Mouse (Mus musculus) granulocyte monocyte progenitor cell, adult 5-6 weeks (primary cell): ENCODE data around the gene Pola1. TPM values are rescaled to one million over a fixed set of nuclear protein-coding genes. Genes with fewer than 3 reads are reported as not detected.

Source experiments
- ATAC-seq: replicated peaks from 2 replicates; pipeline ENCODE4 v1.8.0; 2016; ENCODE audit warnings: mild to moderate bottlenecking, moderate TSS enrichment, inconsistent platforms; ENCODE audit not compliant: poor library complexity, severe bottlenecking
- total RNA-seq, 2 experiments: library from RNA; stranded (forward) in 1 of 2; stranded (reverse) in 1 of 2; fragments of 200-712, 200-1000 nt in 1 of 2; fragments of >200 nt in 1 of 2; fragmentation: Nextera tagmentation in 1 of 2; gene quantifications; 2 replicates each; pipeline ENCODE4 v1.2.3; 2014 to 2017

Pola1 gene
- total RNA-seq (2014; fragmentation: Nextera tagmentation) (57.5 and 61.6 TPM in 2 replicates), total RNA-seq (2017) (128 and 151 TPM in 2 replicates)

GRCm38 (mm10) chrX:93631657-93632449 lies at the start of gene Pola1:
Pola1 (minus strand) TSS chrX:93632155.
- ATAC-seq: peak; percentile 99

GRCm38 (mm10) chrX:93676228-93676627 lies 44.3 kb upstream of the Pola1 start:
- no peak for ATAC-seq

GRCm38 (mm10) chrX:93674836-93675795 lies 43.2 kb upstream of the Pola1 start:
- ATAC-seq: peak; percentile 100

DNA sequence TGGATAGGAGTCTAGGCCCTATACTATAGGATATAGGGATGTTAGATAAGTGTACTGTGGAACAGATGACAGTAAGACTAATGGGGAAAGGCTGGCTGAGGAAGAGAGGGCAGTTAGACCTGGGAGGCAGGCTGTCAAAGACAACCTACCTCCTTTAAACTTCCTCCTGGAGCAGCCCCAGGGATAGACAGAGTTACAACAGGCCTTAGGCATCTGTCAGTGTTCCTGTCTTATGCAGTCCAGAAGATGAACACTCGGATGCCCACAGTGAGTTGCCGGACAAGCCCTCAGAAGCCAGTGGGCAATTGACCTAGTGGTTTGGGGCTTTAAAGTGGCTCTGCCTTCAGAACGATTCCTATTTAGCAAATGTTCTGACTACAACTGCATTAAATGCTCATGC lies 42.5 kb upstream of the Pola1 start:
- ATAC-seq: peak; percentile 21; the same call in 1 of the 2 replicates

GRCm38 (mm10) chrX:93664787-93665186 lies 32.8 kb upstream of the Pola1 start:
- ATAC-seq: no peak

- ATAC-seq: no peak
Measured at GRCm38 (mm10) chrX:93663919-93664586, 32.1 kb upstream of the Pola1 start.

DNA sequence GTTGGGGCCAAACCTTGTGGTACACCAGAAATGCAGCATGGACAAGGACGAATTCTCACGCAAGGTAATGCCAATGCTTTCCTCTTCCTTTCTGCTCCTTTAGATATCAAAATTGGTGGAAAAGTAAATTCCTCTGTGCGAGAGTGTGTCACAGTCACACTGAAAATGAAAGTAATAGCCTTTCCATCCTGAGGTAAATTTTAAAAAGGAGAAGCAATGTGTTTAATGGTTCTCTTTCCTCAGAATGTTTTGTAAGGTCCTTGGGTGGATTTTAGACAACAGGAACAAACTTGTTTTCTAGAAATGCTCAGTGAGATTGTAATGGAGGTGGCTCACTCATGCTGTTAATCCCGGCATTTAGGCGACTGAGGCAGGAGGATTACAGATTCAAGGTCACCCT lies 23.2 kb upstream of the Pola1 start:
- peak; percentile 71 for ATAC-seq

- peak; percentile 37; the same call in 1 of the 2 replicates for ATAC-seq
Measured at GRCm38 (mm10) chrX:93654218-93655002, 22.5 kb upstream of the Pola1 start, which contains the start of gene Pcyt1b. Pcyt1b (plus strand) TSS chrX:93654863.

- no peak for ATAC-seq
Measured at GRCm38 (mm10) chrX:93650738-93651137, 18.8 kb upstream of the Pola1 start.

GRCm38 (mm10) chrX:93644022-93644421 lies 12.1 kb upstream of the Pola1 start:
- peak; percentile 61; the same call in 1 of the 2 replicates for ATAC-seq

DNA sequence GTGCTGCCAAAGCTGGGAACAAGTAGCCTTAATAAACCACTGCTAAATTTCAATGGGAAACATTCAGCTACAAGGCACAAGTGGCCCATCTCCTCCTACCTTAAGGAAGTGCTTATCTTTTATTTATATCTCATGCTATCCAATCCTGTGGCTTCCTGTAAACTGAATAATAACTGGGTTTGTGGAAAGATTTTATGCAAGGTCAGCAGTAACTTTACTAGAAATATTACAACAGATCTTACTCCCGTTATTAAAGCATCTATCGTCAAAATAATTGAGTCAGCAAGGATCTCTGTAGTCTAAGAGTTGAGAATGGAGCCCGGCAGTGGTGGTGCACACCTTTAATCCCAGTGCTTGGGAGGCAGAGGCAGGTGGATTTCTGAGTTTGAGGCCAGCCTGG lies 11.6 kb upstream of the Pola1 start:
- no peak for ATAC-seq

DNA sequence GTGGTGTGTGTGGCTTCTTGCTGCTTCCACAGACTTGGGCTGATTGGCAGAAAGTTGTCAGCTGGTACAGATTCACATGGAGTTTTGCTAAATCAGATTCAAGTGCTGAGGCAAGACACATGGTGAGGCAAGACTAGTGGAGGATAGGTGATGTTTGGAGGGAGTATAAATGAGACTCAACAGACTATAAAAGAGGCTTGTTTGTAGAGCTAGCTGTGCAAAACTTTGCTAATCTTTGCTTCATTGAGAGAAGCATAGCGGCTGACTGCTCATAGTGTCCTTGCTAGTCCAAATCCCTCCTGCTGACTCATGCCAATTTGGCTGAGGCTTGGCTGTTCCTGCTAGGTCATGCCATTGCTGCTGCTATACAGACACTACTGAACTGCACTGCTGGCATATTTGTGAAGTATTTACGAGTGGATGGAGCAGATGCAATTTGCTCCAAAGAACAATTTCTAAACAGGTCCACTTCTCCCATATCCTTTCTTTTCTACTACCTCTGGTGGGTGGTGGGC lies 3.0 kb upstream of the Pola1 start:
- no peak for ATAC-seq

DNA sequence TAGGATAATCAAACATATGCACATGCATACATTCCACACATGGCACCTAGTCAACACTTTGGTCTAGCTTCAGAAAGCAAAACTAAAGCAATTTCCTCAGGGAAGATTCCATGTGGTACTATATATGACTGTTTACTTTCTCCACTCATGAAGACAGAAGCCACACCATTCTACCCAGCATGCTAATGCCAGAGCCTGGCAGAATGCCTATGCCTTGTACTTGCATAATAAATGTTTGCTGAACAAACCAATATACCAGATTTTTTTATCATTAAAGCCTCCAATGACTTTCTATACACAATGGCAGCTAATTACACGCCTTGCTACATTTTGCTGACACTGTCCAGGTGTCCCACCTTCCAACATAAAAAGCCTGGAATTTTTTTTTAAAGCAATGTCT lies 1.7 kb downstream of the Pola1 start:
- no peak for ATAC-seq

DNA sequence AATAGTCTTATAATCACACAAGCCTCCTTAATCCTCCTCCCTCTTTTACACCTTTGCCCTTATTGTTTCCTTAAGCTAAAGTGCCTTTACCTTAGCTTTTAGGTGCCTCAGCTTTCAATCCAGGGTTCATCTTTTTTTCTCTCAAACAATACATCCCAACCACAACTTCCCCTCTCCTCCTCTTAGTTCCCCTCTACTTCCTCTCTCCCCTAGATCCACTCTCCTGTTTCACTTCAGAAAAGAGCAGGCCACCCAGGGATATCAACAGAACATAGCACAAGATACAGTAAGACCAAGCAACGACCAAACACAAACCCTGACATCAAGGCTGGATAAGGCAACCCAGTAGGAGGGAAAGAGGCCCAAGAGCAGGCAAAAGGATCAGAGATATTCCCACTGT lies 29.7 kb downstream of the Pola1 start:
- peak; percentile 80 for ATAC-seq

- no peak for ATAC-seq
Measured at GRCm38 (mm10) chrX:93594283-93594682, 37.7 kb downstream of the Pola1 start.

- no peak for ATAC-seq
Measured at GRCm38 (mm10) chrX:93580931-93581330, 51.0 kb downstream of the Pola1 start.

DNA sequence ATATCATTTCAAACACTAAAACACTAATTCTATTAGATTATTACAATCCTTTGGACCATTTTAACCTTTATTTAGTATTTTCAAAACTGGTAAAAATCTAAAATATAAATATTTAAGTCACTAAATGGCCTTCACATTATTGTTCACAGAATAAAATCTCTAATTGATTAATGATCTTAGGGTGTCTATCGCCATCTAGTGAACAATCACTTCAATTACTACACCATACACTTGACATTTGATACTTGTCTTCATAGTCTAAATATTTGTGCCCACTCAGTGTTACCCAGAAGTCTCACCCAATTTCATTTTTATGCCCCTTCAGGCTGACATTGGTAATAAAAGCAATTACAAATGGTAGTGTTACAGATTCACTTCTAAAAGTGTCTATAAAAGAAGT lies 74.8 kb downstream of the Pola1 start:
- ATAC-seq: 0 out of 2 replicates have a peak, but pooled peaks have one; percentile 37

GRCm38 (mm10) chrX:93539779-93540178 lies 92.2 kb downstream of the Pola1 start:
- no peak for ATAC-seq

- ATAC-seq: no peak
Measured at GRCm38 (mm10) chrX:93502865-93503353, 129.0 kb downstream of the Pola1 start.
